Mouse (Mus musculus) lung, adult 2 months (tissue): ENCODE results near the gene Slc6a13.

ENCODE experiments used
- CTCF ChIP-seq: fragments of 200-500 bp; IDR thresholded peaks from 2 replicates; pipeline ENCODE4 v1.5.1; 2011; ENCODE audit warnings: mild to moderate bottlenecking, low read length, control low read depth; ENCODE audit not compliant: insufficient read depth
- POLR2A ChIP-seq: fragments of 200-500 bp; IDR thresholded peaks from 2 replicates; pipeline ENCODE4 v1.6.1; 2011; ENCODE audit warnings: low read depth, mild to moderate bottlenecking, control low read depth, low read length, borderline replicate concordance; ENCODE audit errors: extremely low read depth

DNA sequence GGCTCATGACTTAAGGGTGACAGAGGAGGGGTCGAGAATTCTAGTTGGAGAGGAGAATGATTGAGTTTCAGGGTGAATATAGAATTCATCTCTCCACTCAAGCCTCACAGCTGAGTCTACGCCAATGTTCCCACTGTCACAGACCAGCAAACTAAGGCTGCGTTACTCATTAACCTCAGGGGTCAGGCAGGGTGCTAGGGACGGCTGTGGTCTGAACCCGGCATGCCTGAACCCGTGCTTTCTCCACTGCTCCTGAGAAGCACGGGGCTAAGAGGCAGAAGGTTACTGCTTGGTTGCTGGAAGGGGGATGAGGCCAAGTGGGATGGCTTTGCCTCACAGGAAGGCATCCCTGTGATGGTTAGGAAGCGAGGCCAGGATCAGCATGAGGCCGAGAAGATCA lies 477 bp downstream of the Slc6a13 start:
- TF ChIP-seq CTCF (no peak), POLR2A (no peak)
